Mouse (Mus musculus): ENCODE results near the gene Rap1gap2. TPM values are rescaled to one million over a fixed set of nuclear protein-coding genes. Genes with fewer than 3 reads are reported as not detected.

The Rap1gap2 gene
- polyA plus RNA-seq, 1 experiment from 2014 or later = 9.2 TPM

- DNase-seq (no peak), ATAC-seq (ENCODE audit: low FRiP score, low TSS enrichment) (peak; percentile 21)
- Histone ChIP-seq H3K9me3 (ENCODE audit: control insufficient read depth, low read length) (no peaks in the 10 kb centered on the region), H3K27me3 (ENCODE audit: control insufficient read depth, insufficient read depth, low read length) (no peaks in the 10 kb centered on the region), H3K9ac (replicated peaks; ENCODE audit: low read length) (peak overlapping the region; percentile 82), H3K4me3 (replicated peaks; ENCODE audit: low read depth, low read length) (peak overlapping the region; percentile 96), H3K27ac (replicated peaks; ENCODE audit: low read depth, low read length) (peak overlapping the region; percentile 66), H3K4me2 (ENCODE audit: low read length) (peak overlapping the region; percentile 96), H3K36me3 (ENCODE audit: control insufficient read depth, insufficient read depth, low read length) (no peaks in the 10 kb centered on the region), H3K4me1 (ENCODE audit: control insufficient read depth, insufficient read depth, low read length) (peaks cover 28% of the 10 kb centered on the region)
- 4% methylated on average over 1 of the region's 1 CpGs for whole genome bisulfite sequencing
These were observed 38.0 kb upstream of the Rap1gap2 start for GRCm38 (mm10) chr11:74648676-74649075.

GRCm38 (mm10) chr11:74647966-74648365, 37.3 kb upstream of the Rap1gap2 start:
- H3K27ac ChIP-seq (replicated peaks; ENCODE audit: low read depth, low read length) = no peak overlapping the region
- ATAC-seq (ENCODE audit: low FRiP score, low TSS enrichment) (no peak), DNase-seq (no peak)
- H3K9ac ChIP-seq (replicated peaks; ENCODE audit: low read length) = no peak overlapping the region
- H3K9me3 ChIP-seq (ENCODE audit: control insufficient read depth, low read length) = no peaks in the 10 kb centered on the region
- H3K4me2 ChIP-seq (ENCODE audit: low read length) = no peak overlapping the region
- H3K36me3 ChIP-seq (ENCODE audit: control insufficient read depth, insufficient read depth, low read length) = no peaks in the 10 kb centered on the region
- peaks cover 21% of the 10 kb centered on the region for H3K4me1 ChIP-seq (ENCODE audit: control insufficient read depth, insufficient read depth, low read length)
- 94% methylated on average over 1 of the region's 1 CpGs for WGBS
- H3K4me3 ChIP-seq (replicated peaks; ENCODE audit: low read depth, low read length) = no peak overlapping the region
- no peaks in the 10 kb centered on the region for H3K27me3 ChIP-seq (ENCODE audit: control insufficient read depth, insufficient read depth, low read length)

- ATAC-seq (ENCODE audit: low FRiP score, low TSS enrichment) (no peak), DNase-seq (no peak)
- 83% methylated on average over 1 of the region's 1 CpGs for WGBS
- Histone ChIP-seq H3K9ac (replicated peaks; ENCODE audit: low read length) (no peak overlapping the region), H3K4me1 (ENCODE audit: control insufficient read depth, insufficient read depth, low read length) (peaks cover 14% of the 10 kb centered on the region), H3K9me3 (ENCODE audit: control insufficient read depth, low read length) (no peaks in the 10 kb centered on the region), H3K4me2 (ENCODE audit: low read length) (no peak overlapping the region), H3K27ac (replicated peaks; ENCODE audit: low read depth, low read length) (no peak overlapping the region), H3K27me3 (ENCODE audit: control insufficient read depth, insufficient read depth, low read length) (0 out of 2 replicates have a peak, but pooled peaks cover 4% of the 10 kb centered on the region), H3K4me3 (replicated peaks; ENCODE audit: low read depth, low read length) (no peak overlapping the region), H3K36me3 (ENCODE audit: control insufficient read depth, insufficient read depth, low read length) (no peaks in the 10 kb centered on the region)
These were observed 28.9 kb upstream of the Rap1gap2 start for GRCm38 (mm10) chr11:74639628-74640027.

- WGBS = 11% methylated on average over 9 of the region's 9 CpGs
- Histone ChIP-seq H3K9ac (replicated peaks; ENCODE audit: low read length) (peak overlapping the region; percentile 92), H3K27ac (replicated peaks; ENCODE audit: low read depth, low read length) (peak overlapping the region; percentile 96), H3K4me1 (ENCODE audit: control insufficient read depth, insufficient read depth, low read length) (peaks cover 14% of the 10 kb centered on the region), H3K9me3 (ENCODE audit: control insufficient read depth, low read length) (no peaks in the 10 kb centered on the region), H3K4me2 (ENCODE audit: low read length) (peak overlapping the region; percentile 86), H3K36me3 (ENCODE audit: control insufficient read depth, insufficient read depth, low read length) (no peaks in the 10 kb centered on the region), H3K27me3 (ENCODE audit: control insufficient read depth, insufficient read depth, low read length) (0 out of 2 replicates have a peak, but pooled peaks cover 4% of the 10 kb centered on the region), H3K4me3 (replicated peaks; ENCODE audit: low read depth, low read length) (peak overlapping the region; percentile 62)
- ATAC-seq (ENCODE audit: low FRiP score, low TSS enrichment) (peak; percentile 52; the same call in 1 of the 2 replicates), DNase-seq (no peak)
These were observed 28.2 kb upstream of the Rap1gap2 start for GRCm38 (mm10) chr11:74638791-74639411.

GRCm38 (mm10) chr11:74637971-74638790, 27.5 kb upstream of the Rap1gap2 start:
- DNase-seq = peak; percentile 90
- Histone ChIP-seq H3K27me3 (ENCODE audit: control insufficient read depth, insufficient read depth, low read length) (0 out of 2 replicates have a peak, but pooled peaks cover 4% of the 10 kb centered on the region), H3K9ac (replicated peaks; ENCODE audit: low read length) (peak overlapping the region; percentile 92), H3K4me3 (replicated peaks; ENCODE audit: low read depth, low read length) (peak overlapping the region; percentile 62), H3K9me3 (ENCODE audit: control insufficient read depth, low read length) (no peaks in the 10 kb centered on the region), H3K4me1 (ENCODE audit: control insufficient read depth, insufficient read depth, low read length) (peaks cover 14% of the 10 kb centered on the region), H3K36me3 (ENCODE audit: control insufficient read depth, insufficient read depth, low read length) (no peaks in the 10 kb centered on the region), H3K4me2 (ENCODE audit: low read length) (peak overlapping the region; percentile 86), H3K27ac (replicated peaks; ENCODE audit: low read depth, low read length) (peak overlapping the region; percentile 96)
- peak; percentile 86 for ATAC-seq (ENCODE audit: low FRiP score, low TSS enrichment)
- WGBS = under 1% methylated on average over 76 of the region's 86 CpGs

- WGBS = 17% methylated on average over 8 of the region's 8 CpGs
- H3K27ac ChIP-seq (replicated peaks; ENCODE audit: low read depth, low read length) = peak overlapping the region; percentile 96
- peak overlapping the region; percentile 86 for H3K4me2 ChIP-seq (ENCODE audit: low read length)
- 0 out of 2 replicates have a peak, but pooled peaks cover 4% of the 10 kb centered on the region for H3K27me3 ChIP-seq (ENCODE audit: control insufficient read depth, insufficient read depth, low read length)
- H3K4me1 ChIP-seq (ENCODE audit: control insufficient read depth, insufficient read depth, low read length) = peaks cover 14% of the 10 kb centered on the region
- peak overlapping the region; percentile 62 for H3K4me3 ChIP-seq (replicated peaks; ENCODE audit: low read depth, low read length)
- ATAC-seq (ENCODE audit: low FRiP score, low TSS enrichment) (peak; percentile 25; the same call in 1 of the 2 replicates), DNase-seq (peak; percentile 51)
- H3K9me3 ChIP-seq (ENCODE audit: control insufficient read depth, low read length) = no peaks in the 10 kb centered on the region
- H3K9ac ChIP-seq (replicated peaks; ENCODE audit: low read length) = peak overlapping the region; percentile 92
- H3K36me3 ChIP-seq (ENCODE audit: control insufficient read depth, insufficient read depth, low read length) = no peaks in the 10 kb centered on the region
These were observed 26.8 kb upstream of the Rap1gap2 start for GRCm38 (mm10) chr11:74637486-74637885.

GRCm38 (mm10) chr11:74634490-74635275, 24.0 kb upstream of the Rap1gap2 start:
- H3K4me2 ChIP-seq (ENCODE audit: low read length) = no peak overlapping the region
- H3K9ac ChIP-seq (replicated peaks; ENCODE audit: low read length) = no peak overlapping the region
- WGBS = 66% methylated on average over 5 of the region's 5 CpGs
- H3K4me1 ChIP-seq (ENCODE audit: control insufficient read depth, insufficient read depth, low read length) = peaks cover 14% of the 10 kb centered on the region
- ATAC-seq (ENCODE audit: low FRiP score, low TSS enrichment) (no peak), DNase-seq (peak; percentile 91)
- H3K4me3 ChIP-seq (replicated peaks; ENCODE audit: low read depth, low read length) = no peak overlapping the region
- no peak overlapping the region for H3K27ac ChIP-seq (replicated peaks; ENCODE audit: low read depth, low read length)
- H3K9me3 ChIP-seq (ENCODE audit: control insufficient read depth, low read length) = no peaks in the 10 kb centered on the region
- 0 out of 2 replicates have a peak, but pooled peaks cover 4% of the 10 kb centered on the region for H3K27me3 ChIP-seq (ENCODE audit: control insufficient read depth, insufficient read depth, low read length)
- H3K36me3 ChIP-seq (ENCODE audit: control insufficient read depth, insufficient read depth, low read length) = no peaks in the 10 kb centered on the region
